Mouse (Mus musculus) E14TG2a.4 (cell line): ENCODE measurements at regions not wholly inside any gene's neighbourhood (a gene's known extent, or its start where the extent isn't known, plus 50 kb on each side); places are given as distances from the start of the nearest gene placed in this dataset.

Source experiments
- CTCF ChIP-seq: conservative IDR thresholded peaks from 2 replicates; pipeline ENCODE4 v1.5.1; 2014; ENCODE audit warnings: low read length
- NANOG ChIP-seq: IDR thresholded peaks from 2 replicates; pipeline ENCODE4 v1.6.1; 2014; ENCODE audit warnings: borderline replicate concordance, low read length, mixed read lengths
- POU5F1 ChIP-seq: IDR thresholded peaks from 2 replicates; pipeline ENCODE4 v1.6.1; 2014; ENCODE audit warnings: low read length, borderline replicate concordance

DNA sequence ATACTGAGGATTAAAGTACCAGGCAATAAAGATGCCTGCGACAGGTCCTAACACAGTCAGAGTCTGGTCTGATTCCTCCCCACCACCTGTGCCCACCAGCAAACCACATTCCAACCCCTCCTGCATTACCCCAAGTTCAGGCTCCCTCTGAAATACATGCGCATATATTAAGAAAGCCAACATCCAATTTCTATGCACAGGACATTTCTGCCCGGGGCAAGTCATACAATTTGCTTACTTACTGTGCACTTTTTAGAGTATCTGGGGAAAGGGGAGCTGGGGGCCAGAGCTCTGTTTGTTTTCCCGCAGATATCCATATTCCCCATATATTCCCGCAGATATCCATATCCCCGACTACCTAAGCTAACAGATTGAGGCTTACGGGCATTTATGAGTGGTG lies 261.1 kb upstream of the Srrm4 start:
- TF ChIP-seq CTCF: no peak
- no peak for TF ChIP-seq NANOG
- TF ChIP-seq POU5F1: no peak
